Mouse (Mus musculus): Measurements from ENCODE around the gene Lrrc59. TPM values are rescaled to one million over a fixed set of nuclear protein-coding genes. Genes with fewer than 3 reads are reported as not detected.

Gene Lrrc59
- polyA plus RNA-seq, 1 experiment, result 171 TPM

- Histone ChIP-seq H3K36me3 (ENCODE audit: control insufficient read depth, insufficient read depth, low read length, poor library complexity, severe bottlenecking) (no peaks in the 10 kb centered on the region), H3K4me1 (ENCODE audit: control insufficient read depth, insufficient read depth, low read length) (peaks cover 6% of the 10 kb centered on the region), H3K4me3 (ENCODE audit: low read depth, low read length) (no peak overlapping the region), H3K9me3 (replicated peaks; ENCODE audit: control insufficient read depth, insufficient read depth, low read length, poor library complexity, severe bottlenecking) (no peaks in the 10 kb centered on the region), H3K9ac (ENCODE audit: low read depth, poor library complexity, severe bottlenecking) (no peak overlapping the region), H3K27ac (ENCODE audit: insufficient read depth, low read length) (no peak overlapping the region), H3K27me3 (ENCODE audit: control insufficient read depth, insufficient read depth, low read length, poor library complexity, severe bottlenecking) (no peaks in the 10 kb centered on the region)
- no peak for TF ChIP-seq POLR2A (IDR thresholded peaks at IDR 0.05; ENCODE audit: insufficient read depth, low read length)
- TF ChIP-seq CTCF (IDR thresholded peaks at IDR 0.05; ENCODE audit: low read depth, low read length), result no peak
- no peak for TF ChIP-seq EP300 (IDR thresholded peaks at IDR 0.05; ENCODE audit: insufficient read depth, low read depth, low read length)
These were observed 45.4 kb downstream of the Lrrc59 start for GRCm38 (mm10) chr11:94674984-94675383.

DNA sequence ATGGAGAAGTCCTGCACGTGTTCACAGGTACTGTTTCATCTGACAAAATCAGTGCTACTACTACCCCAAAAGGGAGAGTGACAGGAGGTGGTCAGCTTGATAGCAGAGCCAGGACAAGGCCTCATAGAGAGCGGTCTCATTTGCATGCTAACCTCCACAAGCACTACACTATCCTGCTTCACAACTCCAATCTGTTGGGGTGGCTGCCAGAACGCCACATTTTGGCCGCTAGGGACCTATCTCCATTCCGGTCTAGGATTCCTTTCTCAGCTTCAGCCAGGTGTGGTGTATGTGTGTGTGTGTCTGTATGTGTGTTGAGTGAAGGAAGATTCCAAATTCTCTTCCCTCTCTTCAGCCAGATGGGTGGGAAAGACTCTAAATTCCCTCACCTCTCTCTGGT is 45.9 kb downstream of the Lrrc59 start:
- Histone ChIP-seq H3K4me1 (ENCODE audit: control insufficient read depth, insufficient read depth, low read length) (peaks cover 6% of the 10 kb centered on the region), H3K9me3 (replicated peaks; ENCODE audit: control insufficient read depth, insufficient read depth, low read length, poor library complexity, severe bottlenecking) (no peaks in the 10 kb centered on the region), H3K36me3 (ENCODE audit: control insufficient read depth, insufficient read depth, low read length, poor library complexity, severe bottlenecking) (no peaks in the 10 kb centered on the region), H3K4me3 (ENCODE audit: low read depth, low read length) (no peak overlapping the region), H3K9ac (ENCODE audit: low read depth, poor library complexity, severe bottlenecking) (no peak overlapping the region), H3K27ac (ENCODE audit: insufficient read depth, low read length) (no peak overlapping the region), H3K27me3 (ENCODE audit: control insufficient read depth, insufficient read depth, low read length, poor library complexity, severe bottlenecking) (no peaks in the 10 kb centered on the region)
- no peak for TF ChIP-seq EP300 (IDR thresholded peaks at IDR 0.05; ENCODE audit: insufficient read depth, low read depth, low read length)
- no peak for TF ChIP-seq CTCF (IDR thresholded peaks at IDR 0.05; ENCODE audit: low read depth, low read length)
- no peak for TF ChIP-seq POLR2A (IDR thresholded peaks at IDR 0.05; ENCODE audit: insufficient read depth, low read length)

- no peaks in the 10 kb centered on the region for H3K9me3 ChIP-seq (replicated peaks; ENCODE audit: control insufficient read depth, insufficient read depth, low read length, poor library complexity, severe bottlenecking)
- H3K4me1 ChIP-seq (ENCODE audit: control insufficient read depth, insufficient read depth, low read length), result peaks cover 6% of the 10 kb centered on the region
- no peaks in the 10 kb centered on the region for H3K36me3 ChIP-seq (ENCODE audit: control insufficient read depth, insufficient read depth, low read length, poor library complexity, severe bottlenecking)
- TF ChIP-seq POLR2A (IDR thresholded peaks at IDR 0.05; ENCODE audit: insufficient read depth, low read length) (no peak), CTCF (IDR thresholded peaks at IDR 0.05; ENCODE audit: low read depth, low read length) (no peak), EP300 (IDR thresholded peaks at IDR 0.05; ENCODE audit: insufficient read depth, low read depth, low read length) (no peak)
- H3K4me3 ChIP-seq (ENCODE audit: low read depth, low read length), result peak overlapping the region; percentile 81
- H3K27ac ChIP-seq (ENCODE audit: insufficient read depth, low read length), result no peak overlapping the region
- H3K9ac ChIP-seq (ENCODE audit: low read depth, poor library complexity, severe bottlenecking), result peak overlapping the region; percentile 80
- H3K27me3 ChIP-seq (ENCODE audit: control insufficient read depth, insufficient read depth, low read length, poor library complexity, severe bottlenecking), result no peaks in the 10 kb centered on the region
These were observed 46.7 kb downstream of the Lrrc59 start for GRCm38 (mm10) chr11:94676308-94676707.

DNA sequence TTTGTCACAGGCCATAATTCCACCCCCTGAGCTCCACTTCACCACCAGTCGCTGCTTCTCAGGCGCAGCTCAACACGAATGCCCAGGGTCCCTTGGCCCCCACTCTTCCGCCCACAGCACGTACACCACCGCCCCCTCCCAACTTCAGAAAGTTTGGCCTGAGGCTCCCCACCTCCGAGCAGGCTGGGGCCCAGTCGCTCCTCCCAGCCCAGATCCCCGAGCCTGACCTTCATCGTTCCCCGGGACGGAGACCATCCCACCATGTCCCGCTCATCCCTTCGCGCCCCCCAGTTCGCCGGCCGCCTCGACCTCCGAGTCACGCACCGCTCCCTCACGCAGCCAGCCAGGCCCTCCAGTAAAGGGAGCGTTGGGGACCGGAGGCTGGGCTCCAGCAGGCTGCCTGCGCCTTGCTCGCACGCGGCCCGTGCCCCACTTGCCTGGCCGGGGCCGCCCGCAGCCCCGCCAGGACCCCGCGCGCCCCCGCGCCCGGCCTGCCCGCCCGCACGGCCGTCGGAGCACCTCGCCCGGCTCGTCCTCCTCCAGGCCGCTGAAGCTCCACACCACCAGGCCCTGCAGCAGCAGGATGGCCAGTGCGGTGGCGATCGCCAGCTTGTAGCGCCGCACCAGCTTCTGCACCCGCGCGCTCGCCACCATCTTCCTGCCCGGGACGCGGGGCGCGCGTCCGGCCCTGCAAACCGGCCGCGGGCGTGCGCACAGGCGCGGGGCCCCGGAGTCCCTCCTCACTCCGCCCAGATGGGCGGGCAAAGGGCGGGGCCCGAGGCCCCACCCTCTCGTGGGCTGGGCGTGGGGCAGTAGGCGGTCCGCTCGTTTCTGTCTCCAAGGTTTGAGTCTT is 47.4 kb downstream of the Lrrc59 start, which contains the start of gene Xylt2:
Xylt2 (minus strand) TSS at position 762 of the 853 bp plus-strand sequence.
- no peak within 1 kb of the TSS for H3K27ac ChIP-seq (ENCODE audit: insufficient read depth, low read length)
- H3K27me3 ChIP-seq (ENCODE audit: control insufficient read depth, insufficient read depth, low read length, poor library complexity, severe bottlenecking), result no peaks in the 10 kb centered on the region
- peaks cover 6% of the 10 kb centered on the region for H3K4me1 ChIP-seq (ENCODE audit: control insufficient read depth, insufficient read depth, low read length)
- no peaks in the 10 kb centered on the region for H3K36me3 ChIP-seq (ENCODE audit: control insufficient read depth, insufficient read depth, low read length, poor library complexity, severe bottlenecking)
- TF ChIP-seq EP300 (IDR thresholded peaks at IDR 0.05; ENCODE audit: insufficient read depth, low read depth, low read length) (no peak), POLR2A (IDR thresholded peaks at IDR 0.05; ENCODE audit: insufficient read depth, low read length) (peak; percentile 60)
- H3K9ac ChIP-seq (ENCODE audit: low read depth, poor library complexity, severe bottlenecking), result peak within 1 kb of the TSS; percentile 80
- H3K9me3 ChIP-seq (replicated peaks; ENCODE audit: control insufficient read depth, insufficient read depth, low read length, poor library complexity, severe bottlenecking), result no peaks in the 10 kb centered on the region
- H3K4me3 ChIP-seq (ENCODE audit: low read depth, low read length), result peak within 1 kb of the TSS; percentile 81

- no peak overlapping the region for H3K9ac ChIP-seq (ENCODE audit: low read depth, poor library complexity, severe bottlenecking)
- H3K27ac ChIP-seq (ENCODE audit: insufficient read depth, low read length), result no peak overlapping the region
- H3K4me1 ChIP-seq (ENCODE audit: control insufficient read depth, insufficient read depth, low read length), result peaks cover 6% of the 10 kb centered on the region
These were observed 48.1 kb downstream of the Lrrc59 start for GRCm38 (mm10) chr11:94677607-94678145.

GRCm38 (mm10) chr11:94680639-94681038 is 51.1 kb downstream of the Lrrc59 start:
- Histone ChIP-seq H3K27ac (ENCODE audit: insufficient read depth, low read length) (no peak overlapping the region), H3K36me3 (ENCODE audit: control insufficient read depth, insufficient read depth, low read length, poor library complexity, severe bottlenecking) (no peaks in the 10 kb centered on the region), H3K9ac (ENCODE audit: low read depth, poor library complexity, severe bottlenecking) (no peak overlapping the region), H3K27me3 (ENCODE audit: control insufficient read depth, insufficient read depth, low read length, poor library complexity, severe bottlenecking) (no peaks in the 10 kb centered on the region), H3K9me3 (replicated peaks; ENCODE audit: control insufficient read depth, insufficient read depth, low read length, poor library complexity, severe bottlenecking) (no peaks in the 10 kb centered on the region), H3K4me3 (ENCODE audit: low read depth, low read length) (no peak overlapping the region), H3K4me1 (ENCODE audit: control insufficient read depth, insufficient read depth, low read length) (peaks cover 2% of the 10 kb centered on the region)
- TF ChIP-seq EP300 (IDR thresholded peaks at IDR 0.05; ENCODE audit: insufficient read depth, low read depth, low read length) (no peak), CTCF (IDR thresholded peaks at IDR 0.05; ENCODE audit: low read depth, low read length) (peak; percentile 40), POLR2A (IDR thresholded peaks at IDR 0.05; ENCODE audit: insufficient read depth, low read length) (no peak)

More at GRCm38 (mm10) chr11:94677607-94678145, 48.1 kb downstream of the Lrrc59 start:
- Histone ChIP-seq H3K27me3 (ENCODE audit: control insufficient read depth, insufficient read depth, low read length, poor library complexity, severe bottlenecking) (no peaks in the 10 kb centered on the region), H3K36me3 (ENCODE audit: control insufficient read depth, insufficient read depth, low read length, poor library complexity, severe bottlenecking) (no peaks in the 10 kb centered on the region), H3K9me3 (replicated peaks; ENCODE audit: control insufficient read depth, insufficient read depth, low read length, poor library complexity, severe bottlenecking) (no peaks in the 10 kb centered on the region), H3K4me3 (ENCODE audit: low read depth, low read length) (peak overlapping the region; percentile 61)
- TF ChIP-seq CTCF (IDR thresholded peaks at IDR 0.05; ENCODE audit: low read depth, low read length) (no peak), EP300 (IDR thresholded peaks at IDR 0.05; ENCODE audit: insufficient read depth, low read depth, low read length) (no peak)

All from ES-Bruce4 (cell line).